ENCODE assay signal across 11 mouse cellular contexts in the genomic region with DNA sequence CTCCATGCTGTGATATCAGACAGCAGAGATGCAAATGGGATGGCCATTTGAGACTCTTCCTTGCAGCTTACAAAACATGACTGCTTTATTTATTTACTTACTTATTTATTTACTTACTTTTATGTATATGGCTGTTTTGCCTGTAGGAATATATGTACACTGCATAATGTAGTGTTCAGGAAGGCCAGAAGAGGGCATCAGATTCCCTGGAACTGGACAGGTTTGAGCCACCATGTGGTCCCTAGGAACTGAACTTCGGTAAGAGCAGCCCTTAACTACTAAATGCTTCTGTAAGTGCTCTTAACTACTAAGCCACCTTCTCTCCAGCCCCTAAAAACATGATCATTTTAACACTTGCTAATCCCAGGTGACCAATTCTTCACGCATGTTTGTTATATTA. TPM values are rescaled to one million over a fixed set of nuclear protein-coding genes. Genes with fewer than 3 reads are reported as not detected.
A peak's percentile ranks its signal among the peaks of the same experiment; 100 is the strongest.
DNase-seq lines count a peak whose midpoint lies in the region; ATAC-seq and TF ChIP-seq lines count a peak whose summit lies in the region.
"Had no signal": no experiment of that assay in that cellular context is flagged by ENCODE, and none has a peak within 500 bp of the region (broad histone marks: within the 10 kb centered on the region; RNA-seq: fewer than 3 reads in every experiment).

No protein-coding gene starts in this region.

- no peak overlapping the region for H3K4me3 ChIP-seq in forebrain, postnatal 0 days (ENCODE audit: low read depth, low read length)
- H3K4me3 ChIP-seq in forebrain, embryonic 10.5 days: no peak overlapping the region
- no peak overlapping the region for H3K4me3 ChIP-seq in liver, postnatal 0 days (ENCODE audit: low read depth, low read length)
- no peak overlapping the region for H3K4me3 ChIP-seq in liver, embryonic 11.5 days (ENCODE audit: low read depth, low read length)

- H3K4me1 ChIP-seq in forebrain, postnatal 0 days (ENCODE audit: insufficient read depth): peaks cover 20% of the 10 kb centered on the region
- peaks cover 42% of the 10 kb centered on the region for H3K4me1 ChIP-seq in forebrain, embryonic 10.5 days
- H3K4me1 ChIP-seq in liver, postnatal 0 days (ENCODE audit: insufficient read depth): peaks cover 5% of the 10 kb centered on the region; the same call in 1 of the 2 replicates
- H3K4me1 ChIP-seq in liver, embryonic 11.5 days (replicated peaks; ENCODE audit: control insufficient read depth, insufficient read depth, low read length): peaks cover 9% of the 10 kb centered on the region; the same call in 1 of the 2 replicates

- TF ChIP-seq EP300 in liver, postnatal 0 days (IDR thresholded peaks at IDR 0.05; ENCODE audit: low read depth): no peak

- TF ChIP-seq CTCF in forebrain, postnatal 0 days (IDR thresholded peaks at IDR 0.05; ENCODE audit: low read depth): peak; percentile 61
- peak; percentile 50 for TF ChIP-seq CTCF in liver, postnatal 0 days (IDR thresholded peaks at IDR 0.05; ENCODE audit: low read depth)

- H3K36me3 ChIP-seq in forebrain, postnatal 0 days (ENCODE audit: insufficient read depth): no peaks in the 10 kb centered on the region
- no peaks in the 10 kb centered on the region for H3K36me3 ChIP-seq in forebrain, embryonic 10.5 days (replicated peaks)
- no peaks in the 10 kb centered on the region for H3K36me3 ChIP-seq in liver, postnatal 0 days (replicated peaks; ENCODE audit: insufficient read depth, low read length)
- no peaks in the 10 kb centered on the region for H3K36me3 ChIP-seq in liver, embryonic 11.5 days (ENCODE audit: control insufficient read depth, insufficient read depth, low read length)

- H3K9ac ChIP-seq in forebrain, postnatal 0 days: no peak overlapping the region
- H3K9ac ChIP-seq in liver, postnatal 0 days (replicated peaks): no peak overlapping the region
- no peak overlapping the region for H3K9ac ChIP-seq in liver, embryonic 11.5 days (ENCODE audit: low read depth, low read length)

- H3K9me3 ChIP-seq in forebrain, postnatal 0 days (ENCODE audit: low read length): no peaks in the 10 kb centered on the region
- no peaks in the 10 kb centered on the region for H3K9me3 ChIP-seq in forebrain, embryonic 10.5 days
- no peaks in the 10 kb centered on the region for H3K9me3 ChIP-seq in liver, postnatal 0 days (ENCODE audit: low read length)
- no peaks in the 10 kb centered on the region for H3K9me3 ChIP-seq in liver, embryonic 11.5 days (ENCODE audit: control insufficient read depth, low read length)

- no peak overlapping the region for H3K27ac ChIP-seq in forebrain, postnatal 0 days (ENCODE audit: low read depth, low read length)
- H3K27ac ChIP-seq in forebrain, embryonic 10.5 days: no peak overlapping the region
- no peak overlapping the region for H3K27ac ChIP-seq in liver, postnatal 0 days (ENCODE audit: low read depth)
- H3K27ac ChIP-seq in liver, embryonic 11.5 days (ENCODE audit: low read depth, low read length): no peak overlapping the region
- H3K27ac ChIP-seq: macrophage had no signal

- ATAC-seq in forebrain, postnatal 0 days: no peak
- ATAC-seq in liver, postnatal 0 days: no peak
- ATAC-seq in liver, embryonic 11.5 days (replicated peaks; ENCODE audit: low FRiP score): no peak
- ATAC-seq in common myeloid progenitor, adult 5-6 weeks (replicated peaks; ENCODE audit: low read depth, poor library complexity, severe bottlenecking): peak; percentile 70

- DNase-seq in forebrain, postnatal 0 days: peak; percentile 50
- DNase-seq in forebrain, embryonic 10.5 days (ENCODE audit: extremely low spot score, low spot score): no peak
- DNase-seq in liver, postnatal 0 days: no peak
- no peak for DNase-seq in liver, embryonic 11.5 days (ENCODE audit: low spot score)
- DNase-seq in naive thymus-derived CD4-positive, alpha-beta T cell, adult 2 months (ENCODE audit: low read depth): peak; percentile 19
- DNase-seq in urinary bladder, adult 2 months (ENCODE audit: low spot score): no peak
- DNase-seq in left cerebral cortex, postnatal 36 days (ENCODE audit: low spot score in 2 of 2): no peak

- WGBS in forebrain, postnatal 0 days: 27% methylated on average over 2 of the region's 2 CpGs
- 44% methylated on average over 2 of the region's 2 CpGs for WGBS in forebrain, embryonic 10.5 days
- 33% methylated on average over 2 of the region's 2 CpGs for WGBS in liver, postnatal 0 days (ENCODE audit: insufficient replicate concordance)
- 41% methylated on average over 2 of the region's 2 CpGs for WGBS in liver, embryonic 11.5 days

- H3K27me3 ChIP-seq in forebrain, postnatal 0 days (ENCODE audit: insufficient read depth, low read length): peaks cover 12% of the 10 kb centered on the region
- H3K27me3 ChIP-seq in forebrain, embryonic 10.5 days (ENCODE audit: poor library complexity, severe bottlenecking): peaks cover 49% of the 10 kb centered on the region
- peaks cover 40% of the 10 kb centered on the region for H3K27me3 ChIP-seq in liver, postnatal 0 days (ENCODE audit: insufficient read depth, low read length)
- peaks cover 50% of the 10 kb centered on the region for H3K27me3 ChIP-seq in liver, embryonic 11.5 days (replicated peaks; ENCODE audit: control insufficient read depth, insufficient read depth, low read length)

- intact Hi-C loops in left cerebral cortex, postnatal 36 days (cut with DNase I): loop anchor here (2.0 kb wide), 1 partner anchor 156 kb away; no protein-coding TSS in a partner anchor

- no peak overlapping the region for H3K4me2 ChIP-seq in forebrain, postnatal 0 days (ENCODE audit: low read depth)
- no peak overlapping the region for H3K4me2 ChIP-seq in liver, postnatal 0 days (ENCODE audit: low read depth, low read length)
- H3K4me2 ChIP-seq in liver, embryonic 11.5 days: no peak overlapping the region

RNA-seq across cellular contexts. Expression of a gene that starts 2.9 kb away (rescaled TPM):
- 1.8 and 4.0 TPM in 2 replicates for total RNA-seq in forebrain, postnatal 0 days (2014; rRNA removed)
- 0.67 TPM in 2 replicates for polyA plus RNA-seq in forebrain, postnatal 0 days (2015; fragmentation: Nextera tagmentation; extraction: Ambion mirVana)
- polyA plus RNA-seq in forebrain, embryonic 10.5 days (2016; fragmentation: Nextera tagmentation; extraction: Ambion mirVana): 0.07 and 0.12 TPM in 2 replicates
- not detected in 2 replicates for polyA plus RNA-seq in liver, postnatal 0 days (2015; fragmentation: Nextera tagmentation; extraction: Ambion mirVana)
- not detected in 2 replicates for polyA plus RNA-seq in liver, embryonic 11.5 days (2014; fragmentation: Nextera tagmentation; extraction: Ambion mirVana)
- total RNA-seq in common myeloid progenitor, adult 5-6 weeks (2017): not detected in 2 replicates
- 0.06 and 0.07 TPM in 2 replicates for polyA plus RNA-seq in urinary bladder, adult 2 months (2012; rRNA removed)
- total RNA-seq in left cerebral cortex, postnatal 36 days (2021): 1 to 10 TPM; 6.6 to 8.5 TPM
- polyA plus RNA-seq: heart, embryonic 16.5 days; macrophage; stomach, embryonic 16.5 days had no signal

RNA-seq across cellular contexts. Expression of a gene that starts 14.5 kb away (rescaled TPM):
- total RNA-seq in forebrain, postnatal 0 days (2014; rRNA removed): 41.7 and 57.6 TPM in 2 replicates
- 56.7 and 64.3 TPM in 2 replicates for polyA plus RNA-seq in forebrain, postnatal 0 days (2015; fragmentation: Nextera tagmentation; extraction: Ambion mirVana)
- polyA plus RNA-seq in forebrain, embryonic 10.5 days (2016; fragmentation: Nextera tagmentation; extraction: Ambion mirVana): 19.6 and 22.7 TPM in 2 replicates
- 3.0 and 3.1 TPM in 2 replicates for polyA plus RNA-seq in liver, postnatal 0 days (2015; fragmentation: Nextera tagmentation; extraction: Ambion mirVana)
- polyA plus RNA-seq in liver, embryonic 11.5 days (2014; fragmentation: Nextera tagmentation; extraction: Ambion mirVana): 4.0 and 5.0 TPM in 2 replicates
- total RNA-seq in common myeloid progenitor, adult 5-6 weeks (2017): 1.2 TPM in 1 of 2 replicates, not detected in the other
- 323 and 360 TPM in 2 replicates for polyA plus RNA-seq in urinary bladder, adult 2 months (2012; rRNA removed)
- total RNA-seq in left cerebral cortex, postnatal 36 days (2021): 10 to 100 TPM; 73.0 to 76.2 TPM

RNA-seq across cellular contexts. Expression of a gene that starts 52.6 kb away (rescaled TPM):
- total RNA-seq in forebrain, postnatal 0 days (2014; rRNA removed): 17.9 and 19.9 TPM in 2 replicates
- polyA plus RNA-seq in forebrain, postnatal 0 days (2015; fragmentation: Nextera tagmentation; extraction: Ambion mirVana): 412 and 532 TPM in 2 replicates
- 375 and 389 TPM in 2 replicates for polyA plus RNA-seq in forebrain, embryonic 10.5 days (2016; fragmentation: Nextera tagmentation; extraction: Ambion mirVana)
- 384 and 387 TPM in 2 replicates for polyA plus RNA-seq in liver, postnatal 0 days (2015; fragmentation: Nextera tagmentation; extraction: Ambion mirVana)
- 541 and 564 TPM in 2 replicates for polyA plus RNA-seq in liver, embryonic 11.5 days (2014; fragmentation: Nextera tagmentation; extraction: Ambion mirVana)
- total RNA-seq in common myeloid progenitor, adult 5-6 weeks (2017): 118 and 161 TPM in 2 replicates
- 174 and 186 TPM in 2 replicates for polyA plus RNA-seq in urinary bladder, adult 2 months (2012; rRNA removed)
- total RNA-seq in left cerebral cortex, postnatal 36 days (2021): 100 to 1,000 TPM; 196 to 197 TPM

Comparison
In these comparisons a context has a peak if more than half of its experiments do, and no peak if none do; other contexts are left out.
1. DNase-seq: peak in forebrain, postnatal 0 days (single experiment) and naive thymus-derived CD4-positive, alpha-beta T cell, adult 2 months (single experiment); none in forebrain, embryonic 10.5 days (single experiment), liver, postnatal 0 days (single experiment), liver, embryonic 11.5 days (single experiment), urinary bladder, adult 2 months (single experiment) and left cerebral cortex, postnatal 36 days (0 of 2).